Mouse (Mus musculus): ENCODE measurements around the gene Gm17783. TPM values are rescaled to one million over a fixed set of nuclear protein-coding genes. Genes with fewer than 3 reads are reported as not detected.
"Not testable (repeated sequence)": the region's sequence is repeated elsewhere in the genome, so short reads cannot be mapped to it uniquely, and the experiment has no call there.

The Gm17783 gene
- polyA plus RNA-seq (2015; fragmentation: Nextera tagmentation; extraction: Ambion mirVana), result not detected in 2 replicates

GRCm38 (mm10) chr16:45531950-45532349 lies at the start of gene Gm17783:
Gene Gm17783 (minus strand): TSS chr16:45532050.
- WGBS, result 76% methylated on average over 4 of the region's 4 CpGs
- Histone ChIP-seq H3K27ac (ENCODE audit: low read length) (no peak within 1 kb of the TSS), H3K36me3 (ENCODE audit: control insufficient read depth, insufficient read depth) (no peaks in the 10 kb centered on the region), H3K9ac (ENCODE audit: low read length) (no peak within 1 kb of the TSS), H3K27me3 (ENCODE audit: control insufficient read depth, insufficient read depth, low read length) (no peaks in the 10 kb centered on the region), H3K4me2 (ENCODE audit: low read depth, low read length) (no peak within 1 kb of the TSS), H3K4me1 (ENCODE audit: control insufficient read depth, insufficient read depth, low read length) (no peaks in the 10 kb centered on the region), H3K9me3 (replicated peaks; ENCODE audit: control insufficient read depth, low read length) (no peaks in the 10 kb centered on the region), H3K4me3 (ENCODE audit: low read length) (no peak within 1 kb of the TSS)
- no peak for ATAC-seq (replicated peaks; ENCODE audit: extremely low read depth, insufficient read depth, low FRiP score)

GRCm38 (mm10) chr16:45579883-45580282 lies 48.0 kb upstream of the Gm17783 start:
- 54% methylated on average over 12 of the region's 12 CpGs for WGBS
- Histone ChIP-seq H3K9me3 (replicated peaks; ENCODE audit: control insufficient read depth, low read length) (no peaks in the 10 kb centered on the region), H3K27me3 (ENCODE audit: control insufficient read depth, insufficient read depth, low read length) (no peaks in the 10 kb centered on the region), H3K36me3 (ENCODE audit: control insufficient read depth, insufficient read depth) (no peaks in the 10 kb centered on the region), H3K4me3 (ENCODE audit: low read length) (no peak overlapping the region), H3K4me1 (ENCODE audit: control insufficient read depth, insufficient read depth, low read length) (no peaks in the 10 kb centered on the region), H3K9ac (ENCODE audit: low read length) (no peak overlapping the region), H3K4me2 (ENCODE audit: low read depth, low read length) (no peak overlapping the region), H3K27ac (ENCODE audit: low read length) (no peak overlapping the region)
- ATAC-seq (replicated peaks; ENCODE audit: extremely low read depth, insufficient read depth, low FRiP score), result no peak

- no peak overlapping the region for H3K4me3 ChIP-seq (ENCODE audit: low read length)
- ATAC-seq (replicated peaks; ENCODE audit: extremely low read depth, insufficient read depth, low FRiP score), result no peak
- no peak overlapping the region for H3K27ac ChIP-seq (ENCODE audit: low read length)
- H3K36me3 ChIP-seq (ENCODE audit: control insufficient read depth, insufficient read depth), result no peaks in the 10 kb centered on the region
- no peaks in the 10 kb centered on the region for H3K4me1 ChIP-seq (ENCODE audit: control insufficient read depth, insufficient read depth, low read length)
- no peaks in the 10 kb centered on the region for H3K9me3 ChIP-seq (replicated peaks; ENCODE audit: control insufficient read depth, low read length)
- H3K4me2 ChIP-seq (ENCODE audit: low read depth, low read length), result no peak overlapping the region
- WGBS, result 43% methylated on average over 3 of the region's 3 CpGs
- no peaks in the 10 kb centered on the region for H3K27me3 ChIP-seq (ENCODE audit: control insufficient read depth, insufficient read depth, low read length)
- no peak overlapping the region for H3K9ac ChIP-seq (ENCODE audit: low read length)
Observed at GRCm38 (mm10) chr16:45572307-45572706, 40.5 kb upstream of the Gm17783 start.

- 53% methylated on average over 3 of the region's 3 CpGs for WGBS
Observed at GRCm38 (mm10) chr16:45561747-45562146, 29.9 kb upstream of the Gm17783 start.

GRCm38 (mm10) chr16:45551579-45551978 lies 19.7 kb upstream of the Gm17783 start:
- no peak overlapping the region for H3K9ac ChIP-seq (ENCODE audit: low read length)
- WGBS, result 63% methylated on average over 2 of the region's 2 CpGs
- H3K4me2 ChIP-seq (ENCODE audit: low read depth, low read length), result no peak overlapping the region
- no peaks in the 10 kb centered on the region for H3K27me3 ChIP-seq (ENCODE audit: control insufficient read depth, insufficient read depth, low read length)
- H3K9me3 ChIP-seq (replicated peaks; ENCODE audit: control insufficient read depth, low read length), result no peaks in the 10 kb centered on the region
- no peak for ATAC-seq (replicated peaks; ENCODE audit: extremely low read depth, insufficient read depth, low FRiP score)
- no peaks in the 10 kb centered on the region for H3K4me1 ChIP-seq (ENCODE audit: control insufficient read depth, insufficient read depth, low read length)
- H3K27ac ChIP-seq (ENCODE audit: low read length), result no peak overlapping the region
- H3K4me3 ChIP-seq (ENCODE audit: low read length), result no peak overlapping the region
- H3K36me3 ChIP-seq (ENCODE audit: control insufficient read depth, insufficient read depth), result no peaks in the 10 kb centered on the region

More at GRCm38 (mm10) chr16:45561747-45562146, 29.9 kb upstream of the Gm17783 start:
- no peak for ATAC-seq (replicated peaks; ENCODE audit: extremely low read depth, insufficient read depth, low FRiP score)
- H3K4me1 ChIP-seq (ENCODE audit: control insufficient read depth, insufficient read depth, low read length), result no peaks in the 10 kb centered on the region
- no peak overlapping the region for H3K4me2 ChIP-seq (ENCODE audit: low read depth, low read length)
- no peaks in the 10 kb centered on the region for H3K27me3 ChIP-seq (ENCODE audit: control insufficient read depth, insufficient read depth, low read length)
- H3K36me3 ChIP-seq (ENCODE audit: control insufficient read depth, insufficient read depth), result no peaks in the 10 kb centered on the region
- no peaks in the 10 kb centered on the region for H3K9me3 ChIP-seq (replicated peaks; ENCODE audit: control insufficient read depth, low read length)
- H3K9ac ChIP-seq (ENCODE audit: low read length), result no peak overlapping the region
- no peak overlapping the region for H3K4me3 ChIP-seq (ENCODE audit: low read length)
- H3K27ac ChIP-seq (ENCODE audit: low read length), result no peak overlapping the region

- H3K9me3 ChIP-seq (replicated peaks; ENCODE audit: control insufficient read depth, low read length), result no peaks in the 10 kb centered on the region
- H3K4me2 ChIP-seq (ENCODE audit: low read depth, low read length), result no peak overlapping the region
- H3K36me3 ChIP-seq (ENCODE audit: control insufficient read depth, insufficient read depth), result no peaks in the 10 kb centered on the region
- no peaks in the 10 kb centered on the region for H3K4me1 ChIP-seq (ENCODE audit: control insufficient read depth, insufficient read depth, low read length)
- no peak overlapping the region for H3K27ac ChIP-seq (ENCODE audit: low read length)
- H3K27me3 ChIP-seq (ENCODE audit: control insufficient read depth, insufficient read depth, low read length), result no peaks in the 10 kb centered on the region
- H3K4me3 ChIP-seq (ENCODE audit: low read length), result no peak overlapping the region
- no peak for ATAC-seq (replicated peaks; ENCODE audit: extremely low read depth, insufficient read depth, low FRiP score)
- H3K9ac ChIP-seq (ENCODE audit: low read length), result no peak overlapping the region
Observed at GRCm38 (mm10) chr16:45547982-45548381, 16.1 kb upstream of the Gm17783 start.

GRCm38 (mm10) chr16:45544341-45544740 lies 12.5 kb upstream of the Gm17783 start:
- Histone ChIP-seq H3K9me3 (replicated peaks; ENCODE audit: control insufficient read depth, low read length) (no peaks in the 10 kb centered on the region), H3K9ac (ENCODE audit: low read length) (no peak overlapping the region), H3K36me3 (ENCODE audit: control insufficient read depth, insufficient read depth) (no peaks in the 10 kb centered on the region), H3K4me3 (ENCODE audit: low read length) (no peak overlapping the region), H3K4me2 (ENCODE audit: low read depth, low read length) (no peak overlapping the region), H3K27me3 (ENCODE audit: control insufficient read depth, insufficient read depth, low read length) (no peaks in the 10 kb centered on the region), H3K4me1 (ENCODE audit: control insufficient read depth, insufficient read depth, low read length) (no peaks in the 10 kb centered on the region), H3K27ac (ENCODE audit: low read length) (no peak overlapping the region)
- WGBS, result 59% methylated on average over 3 of the region's 3 CpGs
- no peak for ATAC-seq (replicated peaks; ENCODE audit: extremely low read depth, insufficient read depth, low FRiP score)

- no peaks in the 10 kb centered on the region for H3K36me3 ChIP-seq (ENCODE audit: control insufficient read depth, insufficient read depth)
- no peak overlapping the region for H3K27ac ChIP-seq (ENCODE audit: low read length)
- H3K4me2 ChIP-seq (ENCODE audit: low read depth, low read length), result no peak overlapping the region
- H3K27me3 ChIP-seq (ENCODE audit: control insufficient read depth, insufficient read depth, low read length), result no peaks in the 10 kb centered on the region
- ATAC-seq (replicated peaks; ENCODE audit: extremely low read depth, insufficient read depth, low FRiP score), result no peak
- no peak overlapping the region for H3K4me3 ChIP-seq (ENCODE audit: low read length)
- H3K4me1 ChIP-seq (ENCODE audit: control insufficient read depth, insufficient read depth, low read length), result no peaks in the 10 kb centered on the region
- no peak overlapping the region for H3K9ac ChIP-seq (ENCODE audit: low read length)
- no peaks in the 10 kb centered on the region for H3K9me3 ChIP-seq (replicated peaks; ENCODE audit: control insufficient read depth, low read length)
Observed at GRCm38 (mm10) chr16:45542108-45542507, 10.3 kb upstream of the Gm17783 start.

GRCm38 (mm10) chr16:45538342-45538741 lies 6.5 kb upstream of the Gm17783 start:
- 51% methylated on average over 1 of the region's 1 CpGs for WGBS
- not testable (repeated sequence) for H3K4me1 ChIP-seq (ENCODE audit: control insufficient read depth, insufficient read depth, low read length); H3K9ac ChIP-seq (ENCODE audit: low read length); H3K4me2 ChIP-seq (ENCODE audit: low read depth, low read length); H3K36me3 ChIP-seq (ENCODE audit: control insufficient read depth, insufficient read depth); H3K4me3 ChIP-seq (ENCODE audit: low read length); H3K9me3 ChIP-seq (replicated peaks; ENCODE audit: control insufficient read depth, low read length); H3K27me3 ChIP-seq (ENCODE audit: control insufficient read depth, insufficient read depth, low read length); ATAC-seq (replicated peaks; ENCODE audit: extremely low read depth, insufficient read depth, low FRiP score); H3K27ac ChIP-seq (ENCODE audit: low read length)

- H3K27me3 ChIP-seq (ENCODE audit: control insufficient read depth, insufficient read depth, low read length), result no peaks in the 10 kb centered on the region
- 87% methylated on average over 5 of the region's 5 CpGs for WGBS
- H3K9ac ChIP-seq (ENCODE audit: low read length), result no peak within 1 kb of the TSS
- H3K4me1 ChIP-seq (ENCODE audit: control insufficient read depth, insufficient read depth, low read length), result no peaks in the 10 kb centered on the region
- no peak within 1 kb of the TSS for H3K4me3 ChIP-seq (ENCODE audit: low read length)
- H3K9me3 ChIP-seq (replicated peaks; ENCODE audit: control insufficient read depth, low read length), result no peaks in the 10 kb centered on the region
- H3K4me2 ChIP-seq (ENCODE audit: low read depth, low read length), result no peak within 1 kb of the TSS
- no peak within 1 kb of the TSS for H3K27ac ChIP-seq (ENCODE audit: low read length)
- H3K36me3 ChIP-seq (ENCODE audit: control insufficient read depth, insufficient read depth), result no peaks in the 10 kb centered on the region
- ATAC-seq (replicated peaks; ENCODE audit: extremely low read depth, insufficient read depth, low FRiP score), result no peak
Observed at GRCm38 (mm10) chr16:45535009-45535408, 3.2 kb upstream of the Gm17783 start, which contains the start of gene Slc9c1. Gene Slc9c1 (plus strand): TSS chr16:45535309.
